Mouse (Mus musculus) spleen, adult 18-20 months (tissue): ENCODE results near the gene Eng.

Experiments used
- DNase-seq, 2 experiments: peaks; one replicate each; pipeline ENCODE4 v3.0.0; 2022; ENCODE audit warnings: mixed read lengths in 2 of 2

Eng gene

GRCm38 (mm10) chr2:32682721-32683417 lies 36.5 kb downstream of the Eng start:
- no peak for DNase-seq

- DNase-seq, result no peak
These were observed 37.3 kb downstream of the Eng start for GRCm38 (mm10) chr2:32683701-32684100.

DNA sequence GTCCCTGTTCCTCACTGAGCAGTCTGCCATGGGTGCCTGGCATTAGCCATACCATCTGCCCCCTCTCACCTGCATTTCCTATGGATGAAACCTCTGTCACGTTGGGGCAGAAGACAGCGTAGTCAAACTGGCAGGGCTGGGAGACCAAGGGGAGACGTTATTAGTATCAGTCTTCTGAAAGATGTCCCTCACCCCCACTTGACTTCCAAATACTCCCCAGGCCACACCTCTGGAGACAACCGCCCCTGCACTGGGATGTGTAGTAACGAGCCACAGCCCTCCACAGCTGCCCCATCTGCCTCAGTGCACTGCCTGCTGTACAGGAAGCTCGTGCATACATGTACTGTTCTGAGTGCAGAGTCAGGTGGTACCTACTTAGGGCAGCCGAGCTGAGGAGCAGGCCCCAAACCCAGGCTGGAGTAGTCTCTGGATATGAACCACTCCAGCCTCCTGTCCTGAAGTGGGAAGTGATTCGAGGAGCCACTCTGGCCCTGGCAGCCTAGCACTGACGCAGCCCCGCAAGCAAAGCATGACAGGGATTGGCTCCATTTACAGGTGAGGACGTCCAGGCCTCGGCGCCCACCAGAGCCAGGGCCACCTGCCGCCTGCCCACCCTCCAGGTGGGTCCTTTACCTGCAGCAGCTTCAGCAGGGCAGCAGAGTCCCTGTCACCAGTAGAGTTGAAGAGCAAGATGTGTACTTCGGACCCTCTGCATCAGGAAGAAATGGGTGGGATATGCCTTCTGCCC lies 38.5 kb downstream of the Eng start:
- DNase-seq, result no peak

DNA sequence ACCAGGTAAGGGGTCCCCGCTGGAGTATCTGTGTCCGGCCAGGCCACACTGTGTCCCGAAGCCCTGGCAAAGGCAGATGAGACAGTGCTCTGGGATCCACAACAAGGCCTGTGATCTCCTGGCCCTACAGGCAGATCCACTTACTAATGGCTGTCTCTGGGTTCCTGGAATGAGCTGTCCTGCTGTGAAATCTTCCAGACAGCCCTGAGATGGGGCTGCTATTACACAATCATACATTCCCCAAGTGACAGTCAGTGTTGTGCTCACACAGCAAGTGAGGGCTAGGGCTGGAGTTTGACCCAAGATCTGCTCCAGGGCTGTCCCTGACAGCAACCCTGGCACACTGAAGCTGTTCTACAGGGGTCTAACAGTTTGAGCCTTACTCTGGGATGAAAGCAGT lies 39.4 kb downstream of the Eng start:
- no peak for DNase-seq

DNA sequence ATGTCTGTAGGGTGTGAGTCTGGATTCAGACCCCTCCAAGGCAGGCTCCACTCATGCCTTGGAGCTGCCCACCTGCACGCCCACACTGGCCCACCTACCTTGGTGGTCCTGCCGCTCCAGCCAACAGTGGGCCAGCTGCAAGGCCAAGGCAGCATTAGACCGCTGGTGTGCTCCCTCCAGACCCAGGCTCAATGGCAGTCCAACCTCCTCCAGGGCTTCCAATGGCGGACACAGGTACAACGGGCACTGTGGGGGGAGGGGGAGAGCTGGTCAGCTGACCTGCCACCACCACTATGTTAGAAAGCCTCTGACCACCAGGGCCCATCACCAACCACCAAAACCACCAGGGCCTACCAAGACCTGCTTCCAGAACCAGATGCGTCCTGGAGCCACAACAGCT lies 40.2 kb downstream of the Eng start:
- DNase-seq, result no peak

DNA sequence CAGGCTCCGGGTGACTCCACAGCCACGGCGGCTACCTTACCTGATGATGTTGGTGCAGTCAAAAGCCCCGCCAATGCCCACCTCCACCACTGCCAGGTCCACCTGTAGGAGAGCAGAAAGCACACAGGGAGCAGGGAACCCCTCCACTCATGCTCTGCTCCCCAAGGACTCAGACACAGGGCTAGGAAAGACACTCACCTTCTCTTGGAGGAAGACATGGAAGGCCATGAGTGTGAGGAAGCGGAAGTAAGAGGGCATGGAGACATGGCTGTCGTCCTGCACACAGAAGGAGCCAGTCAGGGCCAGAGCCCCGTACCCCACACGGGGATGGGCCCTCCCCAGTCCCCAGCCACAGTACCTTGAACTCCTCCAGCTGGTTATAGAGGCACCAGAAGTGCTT lies 41.2 kb downstream of the Eng start:
- DNase-seq, result no peak

DNA sequence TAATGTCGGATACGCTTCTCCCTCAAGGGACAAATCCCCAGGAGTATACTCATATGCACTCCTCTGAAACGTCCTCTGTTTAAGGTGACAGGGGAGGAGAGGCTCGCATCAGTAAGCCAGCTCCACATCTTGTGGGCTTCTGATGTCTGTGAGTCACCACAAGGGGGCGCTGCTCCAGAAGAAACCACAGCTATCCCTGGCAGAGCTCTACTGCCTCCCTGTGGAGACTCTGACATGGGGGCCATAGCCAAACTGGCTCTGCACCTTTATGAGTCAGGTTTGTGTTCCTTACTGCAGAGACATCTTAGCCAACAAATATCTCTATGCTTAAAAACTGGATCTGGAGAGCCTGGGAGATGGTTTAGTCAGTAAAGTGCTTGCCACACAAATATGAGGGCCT lies 43.0 kb downstream of the Eng start:
- DNase-seq, result peak; percentile 76 to 89

DNA sequence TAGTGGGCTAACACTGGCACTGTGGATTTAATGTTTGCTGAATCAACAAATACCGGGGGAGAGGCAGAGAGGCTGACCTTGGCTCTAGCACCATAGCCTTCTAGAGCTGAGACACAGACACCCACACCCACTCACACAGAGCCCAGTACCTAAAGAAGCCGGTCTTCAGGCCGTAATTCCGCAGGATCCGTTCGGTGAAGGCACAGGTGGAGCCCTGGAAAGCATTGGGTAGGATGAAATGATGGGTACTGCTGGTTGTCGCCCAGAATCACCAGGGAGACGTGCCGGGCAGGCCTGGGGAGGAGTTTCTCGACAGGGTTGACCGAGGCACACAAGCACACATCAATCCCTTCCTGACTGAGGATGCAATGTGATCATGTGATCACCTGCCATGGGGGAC lies 44.6 kb downstream of the Eng start:
- DNase-seq, result no peak

- no peak for DNase-seq
These were observed 46.1 kb downstream of the Eng start for GRCm38 (mm10) chr2:32692496-32692895.

DNA sequence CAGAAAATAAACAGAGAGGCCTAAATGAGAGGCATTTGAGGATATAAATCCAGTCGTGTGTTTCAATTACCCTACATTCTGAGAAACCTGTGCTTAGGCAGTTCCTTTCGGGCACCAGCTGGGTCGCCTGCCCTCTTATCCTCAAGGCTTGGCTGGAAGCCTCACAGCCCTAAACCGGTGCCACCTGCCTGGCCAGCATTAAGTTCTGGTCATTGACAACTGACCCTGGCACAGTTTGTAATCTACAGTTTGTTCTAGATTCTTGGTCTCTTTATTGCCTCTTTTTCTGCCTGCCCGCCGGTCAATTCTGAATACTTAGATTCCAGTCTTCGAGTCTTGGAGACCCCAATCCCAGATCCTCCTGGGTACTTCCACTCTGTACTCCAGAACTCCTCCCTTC lies 46.9 kb downstream of the Eng start:
- no peak for DNase-seq

- peak; percentile 90 for DNase-seq
These were observed 47.5 kb downstream of the Eng start for GRCm38 (mm10) chr2:32693823-32694411.

DNA sequence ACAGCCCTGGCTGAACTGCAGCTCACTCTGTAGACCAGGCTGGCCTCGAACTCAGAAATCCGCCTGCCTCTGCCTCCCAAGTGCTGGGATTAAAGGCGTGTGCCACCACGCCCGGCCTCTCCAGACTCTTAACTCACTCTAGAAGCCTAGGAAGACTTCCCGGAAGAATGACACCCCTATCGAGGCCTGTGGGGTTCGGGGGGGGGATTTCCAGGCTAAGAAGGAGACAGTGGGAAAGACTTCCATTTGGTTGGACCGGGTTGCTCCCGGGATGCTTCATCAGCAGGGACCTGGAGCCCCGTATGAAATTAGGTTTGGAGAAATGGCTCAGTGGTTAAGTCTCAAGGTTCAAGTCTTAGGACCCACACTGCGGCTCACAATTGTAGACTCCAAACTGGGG lies 48.3 kb downstream of the Eng start:
- DNase-seq, result no peak

DNA sequence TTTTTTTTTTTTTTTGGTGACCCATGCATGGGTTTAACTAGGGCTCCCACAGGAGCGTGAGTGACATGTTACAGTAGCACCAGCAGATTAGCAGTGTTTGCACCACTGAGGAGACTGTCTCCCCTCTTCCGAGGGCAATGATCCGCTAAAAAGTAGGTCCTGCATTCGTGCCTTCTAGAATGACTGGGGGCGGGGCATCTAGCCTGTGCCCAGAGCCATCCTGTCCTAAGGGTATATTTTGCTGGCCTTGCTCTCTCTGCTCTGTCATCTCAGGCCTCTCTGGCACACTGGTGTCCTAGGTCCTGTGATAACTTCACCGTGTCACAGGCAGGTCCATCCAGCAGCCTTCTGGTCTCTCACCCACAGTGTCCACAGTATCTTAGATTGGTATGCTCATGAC lies 53.3 kb downstream of the Eng start:
- no peak for DNase-seq

DNA sequence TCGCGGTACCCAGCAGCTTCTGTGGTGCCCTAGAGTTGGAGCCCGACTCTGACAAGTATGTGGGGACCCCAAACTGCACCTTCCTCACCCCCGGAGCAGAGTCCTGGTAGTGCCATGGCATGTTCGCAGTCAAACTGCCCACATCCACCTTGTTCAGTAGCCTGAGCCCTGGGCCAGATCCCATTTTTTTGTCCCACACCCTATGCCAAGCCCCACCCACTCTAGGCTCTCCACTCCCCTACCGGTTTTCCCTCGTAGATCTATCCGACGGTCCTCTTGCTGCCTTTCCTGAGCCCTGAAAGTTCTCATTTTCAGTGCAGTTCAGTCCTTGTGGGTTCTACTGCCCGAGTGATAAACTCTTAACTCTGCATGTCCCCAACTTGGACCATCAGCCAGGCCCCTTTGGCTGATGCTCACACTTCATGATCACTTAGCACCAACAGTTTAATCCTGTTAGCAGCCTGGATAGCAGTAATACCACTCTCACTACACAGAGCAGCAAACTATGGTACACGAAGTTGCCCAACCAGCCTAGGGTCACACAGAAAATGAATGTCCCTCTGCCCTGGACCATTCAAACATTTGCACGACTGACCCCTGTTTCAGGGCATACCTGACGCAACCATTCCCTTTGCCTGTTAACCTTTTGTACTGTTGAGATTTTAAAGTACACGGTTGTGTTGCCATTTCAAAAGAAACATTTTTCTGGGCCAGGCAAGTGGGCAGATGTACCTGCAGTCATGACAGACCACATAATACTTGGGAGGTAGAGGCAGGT lies 54.8 kb downstream of the Eng start:
- no peak for DNase-seq

DNA sequence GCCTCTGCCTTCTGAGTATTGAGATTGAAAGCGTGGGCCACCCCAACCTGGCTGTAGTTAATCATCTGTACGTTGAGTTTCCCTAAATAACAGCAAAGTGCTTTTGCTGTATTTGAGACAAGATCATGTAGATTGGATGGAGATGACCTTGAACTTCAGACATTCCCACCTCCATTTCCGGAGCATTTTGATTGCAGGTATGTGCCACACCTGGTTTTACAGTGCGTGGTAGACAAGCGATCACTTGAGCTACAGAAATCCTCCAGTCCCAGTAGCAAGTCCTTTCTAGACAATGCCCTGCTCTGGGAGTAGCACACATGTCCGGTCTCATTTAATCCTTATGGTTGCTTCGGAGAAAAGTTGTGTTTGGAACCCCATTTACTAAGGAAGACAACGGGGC lies 56.7 kb downstream of the Eng start:
- DNase-seq, result no peak

- no peak for DNase-seq
These were observed 57.6 kb downstream of the Eng start, which contains the start of gene Fpgs for GRCm38 (mm10) chr2:32704021-32704421. TSS of gene Fpgs (minus strand) at chr2:32704145.

- DNase-seq, result no peak
These were observed 58.6 kb downstream of the Eng start for GRCm38 (mm10) chr2:32705018-32705417.

DNA sequence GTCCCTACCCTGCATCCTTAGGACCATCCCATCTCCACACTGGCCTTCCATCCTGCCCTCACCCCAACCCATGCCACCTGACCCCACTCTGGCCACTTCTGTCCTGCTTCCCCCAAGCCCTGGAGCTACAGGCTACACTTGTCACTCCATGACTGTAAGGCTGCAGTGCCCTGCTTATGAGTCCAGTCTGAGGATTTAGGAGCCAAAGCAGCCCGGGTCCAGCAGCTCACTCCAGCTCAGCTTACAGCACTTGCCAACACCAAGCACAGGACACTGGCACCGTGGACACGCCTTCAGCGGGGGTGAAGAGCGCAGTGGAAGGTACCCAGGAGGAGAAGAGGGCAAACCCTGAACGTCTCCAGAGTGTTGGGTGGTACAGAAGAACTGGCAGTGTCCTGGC lies 60.6 kb downstream of the Eng start:
- no peak for DNase-seq

DNA sequence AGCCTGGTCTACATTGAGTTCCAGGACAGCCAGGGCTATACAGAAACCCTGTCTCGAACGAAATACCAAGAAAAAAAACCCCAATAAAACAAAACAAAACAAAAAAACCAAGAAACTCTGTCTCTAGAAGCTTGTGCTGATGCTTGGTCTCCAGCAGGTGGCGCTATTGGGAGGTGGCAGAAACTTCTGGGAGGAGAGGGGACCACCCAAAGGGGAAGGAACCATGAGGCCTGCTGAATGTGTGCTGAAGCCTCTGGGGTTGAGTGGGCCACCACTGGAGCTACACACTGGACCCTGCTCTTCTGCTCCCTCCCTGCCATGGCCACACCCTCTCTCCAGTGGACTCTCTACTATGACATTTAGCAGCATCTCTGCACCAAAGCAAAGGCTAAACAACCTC lies 62.2 kb downstream of the Eng start:
- peak; percentile 38 to 58 for DNase-seq

DNA sequence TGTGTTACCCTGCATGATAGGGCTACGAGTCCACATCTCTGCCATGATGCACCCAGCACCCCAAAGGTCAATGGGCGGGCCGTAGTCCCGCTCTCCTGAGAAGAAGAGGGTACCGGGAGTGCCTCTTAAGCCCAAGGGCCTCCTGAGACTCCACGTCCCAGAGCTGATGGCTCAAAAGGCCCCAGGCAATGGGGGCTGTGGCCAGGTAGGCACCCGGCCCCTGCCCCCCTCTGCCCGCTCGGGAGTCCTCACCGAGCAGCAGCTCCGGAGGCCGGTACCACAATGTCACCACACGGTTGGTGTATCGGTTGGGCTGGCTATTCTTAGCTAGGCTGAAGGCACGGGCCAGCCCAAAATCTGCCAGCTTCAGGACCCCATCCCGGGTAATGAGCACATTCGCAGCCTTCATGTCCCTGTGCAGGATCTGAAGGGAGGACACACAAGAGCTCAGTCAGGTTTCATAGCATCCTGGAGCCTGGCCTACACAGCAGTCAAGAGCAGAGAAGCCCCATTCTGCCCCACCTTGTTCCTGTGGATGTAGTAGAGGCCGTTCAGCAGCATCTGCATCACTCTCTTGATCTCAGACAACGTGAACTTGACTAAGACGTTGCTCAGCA lies 63.2 kb downstream of the Eng start:
- DNase-seq, result no peak

- DNase-seq, result peak; percentile 43 to 51
These were observed 64.0 kb downstream of the Eng start for GRCm38 (mm10) chr2:32710425-32710824.

DNA sequence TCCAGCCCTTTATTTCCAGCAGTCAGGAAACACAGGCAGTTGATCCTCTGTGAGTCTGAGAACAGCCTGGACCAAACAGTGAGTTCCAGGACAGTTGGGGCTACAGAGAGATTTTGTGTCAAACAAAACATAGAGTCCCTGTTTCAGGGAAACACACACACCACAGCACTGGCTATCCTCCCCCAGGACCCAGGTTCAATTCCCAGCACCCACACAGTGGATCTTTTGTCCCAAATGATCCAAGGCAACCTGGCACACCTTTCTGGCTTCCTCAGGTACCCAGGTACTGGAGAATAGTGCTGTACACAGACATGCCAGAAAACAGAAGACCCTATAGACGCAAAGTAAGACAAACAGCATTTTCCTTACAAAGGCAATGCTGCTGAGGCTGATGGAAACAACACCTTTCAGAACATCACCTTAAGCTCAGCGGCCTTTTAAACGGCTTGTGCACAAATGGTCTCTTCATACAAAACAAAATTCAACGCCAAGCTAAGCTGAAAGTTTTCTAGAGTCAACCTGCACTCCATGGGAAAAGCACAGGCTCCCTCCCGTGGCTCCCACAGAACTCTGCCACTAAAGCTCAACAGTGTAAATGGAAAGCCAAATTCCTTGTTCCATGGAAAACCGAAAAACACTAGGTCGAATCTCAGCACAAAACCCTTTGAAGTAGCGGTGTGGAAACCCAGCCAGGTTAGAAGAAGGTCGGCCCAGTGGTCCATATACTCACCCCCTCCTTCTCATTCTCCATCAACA lies 65.1 kb downstream of the Eng start:
- no peak for DNase-seq
